Mouse (Mus musculus) forebrain, embryonic 12.5 days (tissue): ENCODE data around the gene Rbm20. TPM values are rescaled to one million over a fixed set of nuclear protein-coding genes. Genes with fewer than 3 reads are reported as not detected.

Source experiments
- ATAC-seq: fragments of 200-750 bp; cut with Nextera tagmentation; 2 replicates; pipeline ENCODE4 v1.8.0; 2017; ENCODE audit warnings: moderate TSS enrichment; ENCODE audit not compliant: low FRiP score
- H3K27ac ChIP-seq: fragments of 300-500 bp; sonication (generic); 2 replicates; pipeline ENCODE4 v1.5.1; 2016; ENCODE audit warnings: mild to moderate bottlenecking
- H3K27me3 ChIP-seq: fragments of 300-500 bp; sonication (generic); 2 replicates; pipeline ENCODE4 v1.6.1; 2016; ENCODE audit warnings: mild to moderate bottlenecking
- H3K36me3 ChIP-seq: fragments of 300-500 bp; sonication (generic); replicated peaks from 2 replicates; pipeline ENCODE4 v1.6.1; 2016; ENCODE audit warnings: mild to moderate bottlenecking
- H3K4me1 ChIP-seq: fragments of 300-500 bp; sonication (generic); 2 replicates; pipeline ENCODE4 v1.6.1; 2016
- H3K4me2 ChIP-seq: fragments of 300-500 bp; sonication (generic); 2 replicates; pipeline ENCODE4 v1.6.1; 2016; ENCODE audit warnings: mild to moderate bottlenecking, moderate library complexity
- H3K4me3 ChIP-seq: fragments of 300-500 bp; sonication (generic); replicated peaks from 2 replicates; pipeline ENCODE4 v1.5.1; 2016; ENCODE audit warnings: mild to moderate bottlenecking
- H3K9ac ChIP-seq: fragments of 300-500 bp; sonication (generic); 2 replicates; pipeline ENCODE4 v1.6.1; 2016; ENCODE audit warnings: mild to moderate bottlenecking
- H3K9me3 ChIP-seq: fragments of 300-500 bp; sonication (generic); 2 replicates; pipeline ENCODE4 v1.6.1; 2016
- WGBS: fragments of 180-500 bp; shearing (Covaris S2); methylation state at CpG from one replicate; pipeline ENCODE4 v1.1.7; 2016; 5-methylcytosine and 5-hydroxymethylcytosine counted together
- polyA plus RNA-seq: library from polyadenylated mRNA; unstranded; fragments of >200 nt; fragmentation: Nextera tagmentation; extraction: Ambion mirVana; gene quantifications from 2 replicates; pipeline ENCODE4 v1.2.1, GENCODE M21; 2016

Rbm20 gene
- polyA plus RNA-seq, 1 experiment from 2014 or later, result 7.2 TPM

GRCm38 (mm10) chr19:53839837-53840236 is 162.7 kb downstream of the Rbm20 start:
- ATAC-seq, result peak; percentile 59; the same call in 1 of the 2 replicates
- H3K4me1 ChIP-seq, result peaks cover 25% of the 10 kb centered on the region
- 35% methylated on average over 6 of the region's 6 CpGs for WGBS
- H3K27ac ChIP-seq, result peak overlapping the region; percentile 53
- H3K27me3 ChIP-seq, result no peaks in the 10 kb centered on the region
- no peaks in the 10 kb centered on the region for H3K36me3 ChIP-seq
- H3K4me2 ChIP-seq, result no peak overlapping the region
- no peak overlapping the region for H3K9ac ChIP-seq
- no peaks in the 10 kb centered on the region for H3K9me3 ChIP-seq
- no peak overlapping the region for H3K4me3 ChIP-seq

- H3K27me3 ChIP-seq, result no peaks in the 10 kb centered on the region
- H3K4me2 ChIP-seq, result no peak overlapping the region
- no peak overlapping the region for H3K9ac ChIP-seq
- WGBS, result 59% methylated on average over 8 of the region's 8 CpGs
- no peaks in the 10 kb centered on the region for H3K36me3 ChIP-seq
- no peaks in the 10 kb centered on the region for H3K9me3 ChIP-seq
- H3K4me1 ChIP-seq, result peaks cover 19% of the 10 kb centered on the region
- no peak overlapping the region for H3K27ac ChIP-seq
- H3K4me3 ChIP-seq, result no peak overlapping the region
- ATAC-seq, result no peak
Observed at GRCm38 (mm10) chr19:53841915-53842314, 164.8 kb downstream of the Rbm20 start.

GRCm38 (mm10) chr19:53843972-53844371 is 166.9 kb downstream of the Rbm20 start:
- Histone ChIP-seq H3K9me3 (no peaks in the 10 kb centered on the region), H3K4me1 (peaks cover 12% of the 10 kb centered on the region), H3K9ac (no peak overlapping the region), H3K4me3 (no peak overlapping the region), H3K4me2 (no peak overlapping the region), H3K27me3 (no peaks in the 10 kb centered on the region), H3K27ac (no peak overlapping the region), H3K36me3 (no peaks in the 10 kb centered on the region)
- WGBS, result 89% methylated on average over 8 of the region's 8 CpGs
- no peak for ATAC-seq

- Histone ChIP-seq H3K4me2 (no peak overlapping the region), H3K27me3 (no peaks in the 10 kb centered on the region), H3K36me3 (no peaks in the 10 kb centered on the region), H3K4me3 (no peak overlapping the region), H3K27ac (no peak overlapping the region), H3K9me3 (no peaks in the 10 kb centered on the region), H3K9ac (no peak overlapping the region), H3K4me1 (peaks cover 36% of the 10 kb centered on the region)
- no peak for ATAC-seq
- WGBS, result 85% methylated on average over 10 of the region's 10 CpGs
Observed at GRCm38 (mm10) chr19:53848272-53848995, 171.3 kb downstream of the Rbm20 start.

GRCm38 (mm10) chr19:53850166-53850922 is 173.2 kb downstream of the Rbm20 start:
- ATAC-seq, result no peak
- no peak overlapping the region for H3K4me3 ChIP-seq
- H3K4me1 ChIP-seq, result peaks cover 45% of the 10 kb centered on the region
- no peaks in the 10 kb centered on the region for H3K36me3 ChIP-seq
- no peaks in the 10 kb centered on the region for H3K9me3 ChIP-seq
- H3K27me3 ChIP-seq, result no peaks in the 10 kb centered on the region
- no peak overlapping the region for H3K4me2 ChIP-seq
- 70% methylated on average over 18 of the region's 18 CpGs for WGBS
- H3K27ac ChIP-seq, result peak overlapping the region; percentile 57
- H3K9ac ChIP-seq, result no peak overlapping the region

GRCm38 (mm10) chr19:53851352-53851751 is 174.2 kb downstream of the Rbm20 start:
- WGBS, result 86% methylated on average over 13 of the region's 13 CpGs
- Histone ChIP-seq H3K27ac (peak overlapping the region; percentile 96), H3K4me1 (peaks cover 45% of the 10 kb centered on the region), H3K9ac (0 out of 2 replicates have a peak overlapping the region, but pooled peaks have one; percentile 7), H3K4me2 (peak overlapping the region; percentile 47; the same call in 1 of the 2 replicates), H3K9me3 (no peaks in the 10 kb centered on the region), H3K4me3 (no peak overlapping the region), H3K36me3 (no peaks in the 10 kb centered on the region), H3K27me3 (no peaks in the 10 kb centered on the region)
- ATAC-seq, result no peak

GRCm38 (mm10) chr19:53851826-53852698 is 175.0 kb downstream of the Rbm20 start:
- Histone ChIP-seq H3K4me2 (peak overlapping the region; percentile 47), H3K4me1 (peaks cover 45% of the 10 kb centered on the region), H3K4me3 (no peak overlapping the region), H3K27me3 (no peaks in the 10 kb centered on the region), H3K9me3 (no peaks in the 10 kb centered on the region), H3K27ac (peak overlapping the region; percentile 96), H3K36me3 (no peaks in the 10 kb centered on the region), H3K9ac (0 out of 2 replicates have a peak overlapping the region, but pooled peaks have one; percentile 7)
- peak; percentile 49 for ATAC-seq
- WGBS, result 73% methylated on average over 14 of the region's 14 CpGs

- Histone ChIP-seq H3K4me2 (peak overlapping the region; percentile 47), H3K4me1 (peaks cover 52% of the 10 kb centered on the region), H3K27me3 (no peaks in the 10 kb centered on the region), H3K36me3 (no peaks in the 10 kb centered on the region), H3K9me3 (no peaks in the 10 kb centered on the region), H3K4me3 (peak overlapping the region; percentile 12; the same call in 1 of the 2 replicates), H3K9ac (no peak overlapping the region), H3K27ac (peak overlapping the region; percentile 96)
- ATAC-seq, result peak; percentile 91
- WGBS, result 15% methylated on average over 15 of the region's 15 CpGs
Observed at GRCm38 (mm10) chr19:53852699-53853451, 175.8 kb downstream of the Rbm20 start.

- 79% methylated on average over 4 of the region's 4 CpGs for WGBS
- Histone ChIP-seq H3K4me2 (no peak overlapping the region), H3K4me1 (peaks cover 63% of the 10 kb centered on the region)
Observed at GRCm38 (mm10) chr19:53854978-53855377, 177.9 kb downstream of the Rbm20 start.

GRCm38 (mm10) chr19:53855781-53856180 is 178.7 kb downstream of the Rbm20 start:
- Histone ChIP-seq H3K36me3 (no peaks in the 10 kb centered on the region), H3K9ac (no peak overlapping the region), H3K27ac (no peak overlapping the region), H3K4me1 (peaks cover 55% of the 10 kb centered on the region), H3K9me3 (no peaks in the 10 kb centered on the region), H3K4me2 (no peak overlapping the region), H3K27me3 (no peaks in the 10 kb centered on the region), H3K4me3 (no peak overlapping the region)
- WGBS, result 74% methylated on average over 5 of the region's 5 CpGs
- no peak for ATAC-seq

More at GRCm38 (mm10) chr19:53854978-53855377, 177.9 kb downstream of the Rbm20 start:
- Histone ChIP-seq H3K4me3 (no peak overlapping the region), H3K27me3 (no peaks in the 10 kb centered on the region), H3K27ac (no peak overlapping the region), H3K9me3 (no peaks in the 10 kb centered on the region), H3K9ac (no peak overlapping the region), H3K36me3 (no peaks in the 10 kb centered on the region)
- no peak for ATAC-seq

- whole genome bisulfite sequencing, result 66% methylated on average over 9 of the region's 9 CpGs
- H3K4me1 ChIP-seq, result peaks cover 46% of the 10 kb centered on the region
- H3K27ac ChIP-seq, result no peak overlapping the region
Observed at GRCm38 (mm10) chr19:53856794-53857193, 179.7 kb downstream of the Rbm20 start.

More at GRCm38 (mm10) chr19:53856794-53857193, 179.7 kb downstream of the Rbm20 start:
- Histone ChIP-seq H3K9ac (no peak overlapping the region), H3K36me3 (no peaks in the 10 kb centered on the region), H3K27me3 (no peaks in the 10 kb centered on the region), H3K4me2 (no peak overlapping the region), H3K9me3 (no peaks in the 10 kb centered on the region), H3K4me3 (no peak overlapping the region)
- ATAC-seq, result no peak
